Mouse (Mus musculus): ENCODE measurements around the gene Bricd5.

Gene Bricd5

DNA sequence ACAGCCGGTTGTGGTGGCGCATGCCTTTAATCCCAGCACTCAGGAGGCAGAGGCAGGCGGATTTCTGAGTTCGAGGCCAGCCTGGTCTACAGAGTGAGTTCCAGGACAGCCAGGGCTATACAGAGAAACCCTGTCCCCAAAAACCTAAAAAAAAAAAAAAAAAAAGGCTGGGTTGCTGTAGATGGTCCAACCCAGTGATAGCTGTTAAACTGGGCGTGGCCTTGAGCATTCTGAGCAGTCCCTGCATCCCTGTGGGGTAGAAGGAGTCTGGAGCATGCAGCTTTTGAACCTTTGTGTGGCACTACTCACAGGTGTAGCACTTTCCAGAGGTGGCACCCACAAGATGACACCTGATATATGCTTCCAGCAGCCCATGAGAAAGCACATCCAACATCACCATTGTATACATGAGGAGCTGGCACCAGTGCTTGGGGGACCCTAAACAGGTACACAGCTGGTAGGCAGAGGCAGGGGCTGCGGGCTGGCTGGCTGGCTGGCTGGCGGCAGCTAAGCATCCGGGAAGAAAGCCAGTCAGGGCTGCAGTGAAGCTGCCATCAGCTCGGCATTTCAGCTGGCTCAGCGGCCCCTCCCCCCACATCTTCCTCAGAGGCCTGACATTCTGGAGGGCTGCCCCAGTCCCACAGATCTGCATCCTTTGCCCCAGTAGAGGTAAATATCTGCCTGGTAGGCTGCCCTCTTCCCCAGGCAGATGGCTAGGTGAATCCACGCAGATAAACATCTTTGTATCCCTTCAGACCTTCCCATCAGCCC is 11.6 kb downstream of the Bricd5 start:
- no peak for DNase-seq (ENCODE audit: low spot score in 2 of 2)

GRCm38 (mm10) chr17:24488186-24488661 is 14.5 kb downstream of the Bricd5 start, which contains the start of gene Caskin1:
Gene Caskin1, plus strand, starts transcription at chr17:24488601.
- no peak for DNase-seq (ENCODE audit: low spot score in 2 of 2)

GRCm38 (mm10) chr17:24488662-24489264 is 15.1 kb downstream of the Bricd5 start:
- DNase-seq (ENCODE audit: low spot score in 2 of 2) = no peak

DNA sequence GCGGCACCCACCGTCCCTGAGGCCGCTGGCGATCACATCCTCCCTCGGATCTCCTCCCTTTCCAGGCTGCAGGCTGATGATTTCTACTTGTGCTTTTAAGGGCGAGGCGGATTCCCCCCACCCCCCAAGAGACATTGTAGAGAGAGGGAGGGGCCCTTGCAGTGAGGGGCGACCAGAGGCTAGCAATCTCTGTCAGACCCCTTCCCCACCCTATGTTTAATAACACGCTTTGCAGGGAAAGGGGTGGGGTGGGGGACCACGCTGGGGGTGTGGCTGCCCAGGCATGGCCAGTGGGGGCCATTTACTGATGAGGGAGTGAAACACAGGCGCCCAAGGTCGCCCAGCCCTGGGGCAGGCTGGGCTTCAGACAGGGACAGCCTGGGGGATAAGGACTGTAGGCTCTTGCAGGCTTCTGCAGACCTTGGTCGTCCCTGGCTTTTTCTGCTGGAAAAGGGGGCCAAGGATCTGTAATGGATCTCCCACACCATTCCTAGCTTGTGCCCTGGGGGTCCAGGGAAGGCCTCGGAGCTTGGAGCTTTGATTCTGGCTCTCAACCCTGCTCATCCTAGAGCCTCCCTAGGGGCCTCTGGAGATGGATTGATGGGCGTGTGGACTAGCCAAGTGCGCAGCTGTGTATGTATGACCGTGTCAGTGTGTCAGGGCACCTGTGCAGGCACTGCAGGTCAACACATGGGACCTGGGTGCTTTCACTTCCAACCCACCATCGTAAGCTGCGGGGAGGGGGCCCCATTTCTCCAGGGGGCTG is 15.8 kb downstream of the Bricd5 start:
- no peak for DNase-seq (ENCODE audit: low spot score in 2 of 2)

GRCm38 (mm10) chr17:24490399-24490798 is 16.7 kb downstream of the Bricd5 start:
- DNase-seq (ENCODE audit: low spot score in 2 of 2) = no peak

DNA sequence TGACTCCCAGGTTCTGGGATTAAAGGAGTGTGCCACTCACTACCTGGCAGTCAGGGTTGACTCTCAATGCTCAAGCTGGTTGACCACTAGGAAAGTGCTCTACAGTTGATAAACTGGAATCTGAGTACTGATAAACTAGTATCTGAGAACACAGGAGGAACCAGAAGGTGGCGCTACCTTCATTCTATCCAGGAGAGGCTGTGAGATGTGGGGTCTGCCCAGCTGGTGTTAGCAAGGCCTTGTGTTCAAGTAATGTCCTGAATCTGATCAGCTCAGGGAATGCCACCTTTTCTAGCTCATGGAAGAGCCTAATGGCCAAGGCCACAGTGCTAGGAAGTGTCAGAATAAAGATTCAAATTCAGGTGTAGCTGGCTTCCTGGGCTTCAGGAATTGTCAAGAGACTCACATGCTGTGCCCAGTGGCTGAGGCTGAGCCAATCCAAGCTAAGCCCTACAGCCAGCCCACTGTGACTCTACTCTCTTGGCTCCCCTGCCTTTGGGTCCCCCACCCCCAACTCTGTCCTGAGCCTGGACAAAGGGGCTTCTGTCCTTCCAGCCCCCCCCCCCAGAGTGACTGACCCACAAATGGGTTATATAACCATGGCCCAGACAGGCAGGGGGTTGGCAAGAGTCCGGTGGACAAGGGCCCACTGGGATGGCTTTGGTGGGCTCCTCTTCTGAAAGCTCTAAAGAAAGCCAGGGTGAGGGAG is 21.1 kb downstream of the Bricd5 start:
- no peak for DNase-seq (ENCODE audit: low spot score in 2 of 2)

DNA sequence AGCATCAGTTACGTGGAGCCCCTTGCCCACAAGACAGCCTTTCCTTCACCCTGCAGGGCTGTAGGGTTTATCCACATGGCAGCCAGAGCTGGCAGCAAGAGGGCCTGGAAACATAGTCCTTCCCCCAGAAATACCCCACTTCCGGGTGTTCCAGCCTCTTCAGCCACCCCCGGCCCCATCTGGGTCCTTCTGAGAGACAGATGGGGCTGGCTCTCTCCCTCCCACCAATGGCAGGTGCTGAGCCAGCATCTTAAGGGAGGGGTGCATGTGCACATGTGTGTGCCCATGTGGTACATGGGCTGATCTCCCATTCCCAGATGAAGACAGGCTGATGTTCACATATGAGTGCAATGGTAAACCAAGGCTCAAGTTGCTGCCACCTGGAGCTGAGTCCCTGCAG is 21.8 kb downstream of the Bricd5 start:
- no peak for DNase-seq (ENCODE audit: low spot score in 2 of 2)

GRCm38 (mm10) chr17:24496026-24496425 is 22.3 kb downstream of the Bricd5 start:
- no peak for DNase-seq (ENCODE audit: low spot score in 2 of 2)

- DNase-seq (ENCODE audit: low spot score in 2 of 2) = no peak
Observed at GRCm38 (mm10) chr17:24502208-24502607, 28.5 kb downstream of the Bricd5 start.

GRCm38 (mm10) chr17:24504085-24504484 is 30.4 kb downstream of the Bricd5 start:
- DNase-seq (ENCODE audit: low spot score in 2 of 2) = no peak

DNA sequence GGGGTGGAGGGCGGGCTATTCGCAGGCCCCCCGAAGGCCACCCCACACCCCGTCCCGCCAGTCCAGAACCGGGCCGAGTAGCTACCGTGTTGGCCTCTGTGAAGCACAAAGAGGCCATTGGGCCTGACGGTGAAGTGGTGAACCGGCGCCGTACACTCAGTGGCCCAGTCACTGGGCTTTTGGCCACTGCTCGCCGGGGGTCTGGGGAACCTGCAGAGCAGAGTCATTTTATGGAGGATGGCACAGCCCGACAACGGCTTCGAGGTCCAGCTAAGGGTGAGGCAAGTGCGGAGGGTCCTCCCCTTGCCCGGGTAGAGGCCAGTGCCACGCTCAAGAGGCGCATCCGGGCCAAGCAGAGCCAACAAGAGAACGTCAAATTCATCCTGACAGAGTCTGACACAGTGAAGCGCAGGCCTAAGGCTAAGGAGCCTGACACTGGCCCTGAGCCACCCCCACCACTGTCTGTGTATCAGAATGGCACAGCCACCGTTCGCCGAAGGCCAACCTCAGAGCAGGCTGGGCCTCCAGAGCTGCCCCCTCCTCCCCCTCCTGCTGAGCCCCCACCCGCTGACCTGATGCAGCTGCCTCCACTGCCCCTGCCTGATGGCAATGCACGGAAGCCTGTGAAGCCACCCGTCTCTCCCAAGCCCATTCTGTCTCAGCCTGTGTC is 31.7 kb downstream of the Bricd5 start:
- no peak for DNase-seq (ENCODE audit: low spot score in 2 of 2)

GRCm38 (mm10) chr17:24506332-24507070 is 32.8 kb downstream of the Bricd5 start:
- no peak for DNase-seq (ENCODE audit: low spot score in 2 of 2)

DNA sequence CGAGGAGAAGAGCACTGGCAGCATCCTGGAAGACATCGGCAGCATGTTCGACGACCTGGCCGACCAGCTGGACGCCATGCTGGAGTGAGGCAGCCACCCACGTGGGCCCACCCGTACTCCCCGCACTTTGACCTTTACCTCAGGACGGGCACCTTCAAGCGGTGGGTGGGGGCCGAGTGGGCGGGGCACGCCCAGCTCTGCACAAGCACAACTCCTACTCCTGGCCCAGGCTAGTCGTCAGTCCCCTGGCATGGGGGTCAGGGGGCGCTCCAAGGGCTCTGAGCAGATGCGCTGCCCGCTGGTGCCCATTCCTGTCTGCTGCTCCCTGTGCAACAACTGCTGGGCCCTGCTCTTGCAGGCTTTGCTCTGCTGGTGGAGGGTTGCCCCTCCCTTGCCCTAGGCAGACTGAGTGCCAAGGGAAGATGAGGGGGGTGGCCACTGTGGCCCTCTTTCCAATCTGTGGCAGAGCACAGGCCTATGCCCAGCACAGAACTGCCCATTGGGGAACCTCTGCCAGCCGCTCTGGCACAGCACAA is 33.5 kb downstream of the Bricd5 start:
- DNase-seq (ENCODE audit: low spot score in 2 of 2) = no peak

DNA sequence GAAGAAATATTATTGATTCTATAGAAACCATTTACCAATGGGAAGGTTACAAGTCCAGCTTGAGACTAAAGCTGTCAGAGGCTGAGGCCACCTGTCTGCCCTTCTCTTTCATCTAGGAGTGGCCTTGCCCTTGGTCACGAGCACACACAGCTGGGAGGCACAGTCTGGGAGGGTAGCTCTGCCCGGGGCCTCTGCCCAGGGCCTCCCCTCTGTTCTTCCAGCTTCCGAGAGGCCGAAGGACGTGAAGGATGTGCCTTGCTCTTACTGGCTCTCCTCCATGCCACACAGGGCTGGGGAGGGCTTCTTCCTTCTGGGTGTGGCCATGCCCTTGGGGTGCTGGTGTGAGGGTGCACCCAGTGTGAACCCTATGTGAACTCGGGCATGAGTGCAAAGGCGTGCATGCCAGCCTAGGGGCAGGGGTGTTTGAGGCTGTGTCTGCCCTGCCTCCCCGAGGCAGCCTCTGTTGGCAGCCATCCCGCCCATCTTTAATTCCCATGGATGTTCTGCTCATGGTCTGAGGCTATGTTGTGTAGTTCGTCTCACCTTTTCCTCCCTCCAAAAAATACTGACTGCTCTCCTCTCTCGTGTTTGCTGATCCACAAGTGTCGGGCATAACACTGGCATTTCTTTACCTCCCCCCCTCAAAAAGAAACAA is 34.2 kb downstream of the Bricd5 start:
- no peak for DNase-seq (ENCODE audit: low spot score in 2 of 2)

DNA sequence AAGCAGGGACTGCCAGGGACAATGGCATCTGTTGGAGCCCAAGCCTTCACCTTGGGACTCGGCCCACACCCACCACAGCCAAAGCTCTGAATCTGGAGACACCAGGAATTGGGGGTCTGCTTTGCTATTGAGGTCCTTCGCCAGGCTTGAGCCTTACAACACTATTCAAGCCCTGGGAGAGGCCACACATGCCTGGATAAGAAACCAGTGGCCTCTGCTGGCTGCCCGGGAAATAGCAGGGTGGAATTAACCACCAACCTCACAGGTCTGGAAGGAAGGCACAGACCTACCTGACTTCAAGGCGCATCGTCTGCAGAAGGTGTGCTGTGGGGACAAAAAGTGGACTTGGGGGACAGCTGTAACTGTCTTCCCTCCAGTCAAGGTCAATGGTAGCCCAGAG is 39.9 kb downstream of the Bricd5 start:
- DNase-seq (ENCODE audit: low spot score in 2 of 2) = no peak

DNA sequence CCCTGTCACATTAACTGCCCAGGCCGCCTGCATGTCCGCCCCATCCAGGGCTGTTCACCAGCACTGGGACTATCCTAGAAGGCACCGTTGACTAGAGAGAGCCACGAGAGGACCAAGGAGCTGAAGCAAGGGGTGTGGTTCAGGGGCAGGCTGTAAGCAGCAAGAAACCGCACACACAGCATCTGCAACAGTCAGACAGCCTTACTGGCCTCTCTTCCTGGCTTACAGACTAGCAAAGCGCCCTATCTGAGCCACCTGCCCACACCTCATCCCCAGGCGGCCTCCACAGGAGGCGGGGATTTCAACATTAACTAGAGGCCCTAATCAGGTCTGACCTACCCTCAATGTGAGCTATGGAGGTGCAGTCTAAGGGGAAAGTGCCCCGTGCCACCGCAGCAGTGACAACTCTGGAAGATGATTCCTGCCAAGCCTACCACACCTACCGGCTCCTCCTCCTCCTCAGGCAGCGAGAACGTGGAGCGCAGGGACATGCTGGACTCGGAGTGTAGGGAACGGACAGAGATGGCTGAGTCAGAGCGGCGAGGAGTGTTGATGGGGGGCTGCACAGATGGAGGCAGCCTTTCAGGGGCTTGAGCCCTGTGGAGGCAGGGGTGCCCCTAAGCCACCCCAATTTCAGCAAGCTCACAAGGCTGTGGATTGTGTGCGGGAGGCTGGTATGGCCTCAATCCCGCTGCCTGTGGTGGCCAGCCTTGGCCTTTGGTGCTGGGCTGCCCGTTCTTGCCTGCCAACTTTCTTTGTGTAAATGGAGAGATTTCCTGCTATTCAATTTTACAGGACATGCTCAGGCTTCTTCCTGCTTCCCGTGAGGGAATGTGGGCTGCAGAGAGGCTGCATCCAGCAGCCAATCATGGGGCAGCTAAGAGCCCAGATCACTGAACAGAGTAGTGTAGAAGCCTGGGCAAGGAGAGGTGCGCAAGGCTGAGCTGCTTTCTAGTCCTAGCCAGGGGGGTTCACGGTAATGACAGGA is 40.9 kb downstream of the Bricd5 start:
- DNase-seq (ENCODE audit: low spot score in 2 of 2) = no peak

DNA sequence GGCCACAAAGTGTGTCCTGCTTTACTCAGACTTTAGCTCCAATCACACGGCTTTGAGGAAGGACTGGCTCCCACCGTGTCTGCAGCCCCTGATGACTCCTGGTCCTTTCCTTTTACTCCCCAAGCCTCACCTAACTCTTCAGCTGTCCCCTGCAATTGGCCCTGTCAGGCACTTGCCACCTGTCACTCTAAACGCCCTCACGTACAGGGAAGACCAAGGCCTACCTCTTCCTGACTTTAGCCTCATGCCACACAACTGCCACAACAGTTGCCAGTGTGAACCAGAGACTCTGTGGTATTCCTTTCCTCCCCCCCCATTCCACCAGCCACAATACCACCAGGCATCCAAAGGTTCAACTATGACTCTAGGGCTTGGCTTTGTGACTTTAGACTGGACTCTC is 46.8 kb downstream of the Bricd5 start:
- no peak for DNase-seq (ENCODE audit: low spot score in 2 of 2)

DNA sequence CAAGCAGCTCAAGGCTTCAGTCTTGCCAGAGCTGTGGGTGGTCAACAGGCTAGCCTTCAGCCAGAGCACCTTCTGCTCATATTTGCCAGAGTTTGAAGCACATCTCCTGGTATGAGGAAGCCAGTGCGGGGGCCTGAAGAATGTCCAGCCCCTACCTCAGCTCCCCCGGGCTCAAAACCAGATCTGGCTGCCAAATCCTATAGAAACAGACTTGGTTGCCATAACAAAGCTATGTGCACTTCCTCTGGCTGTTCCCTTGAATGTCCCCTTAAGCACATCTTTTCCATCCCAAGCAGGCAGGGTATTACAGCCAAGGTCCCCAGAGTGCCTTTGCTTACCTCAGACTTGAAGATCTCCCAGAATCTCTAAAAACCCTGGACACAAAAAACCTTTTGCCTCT is 51.0 kb downstream of the Bricd5 start:
- no peak for DNase-seq (ENCODE audit: low spot score in 2 of 2)

Data from urinary bladder, postnatal 4 days (tissue).